Mouse (Mus musculus): ENCODE measurements around the gene Tbc1d32. TPM values are rescaled to one million over a fixed set of nuclear protein-coding genes. Genes with fewer than 3 reads are reported as not detected.

The Tbc1d32 gene
- polyA plus RNA-seq, 1 experiment from 2014 or later = 2.7 TPM

GRCm38 (mm10) chr10:56024579-56024978 lies 203.9 kb downstream of the Tbc1d32 start:
- 85% methylated on average over 2 of the region's 2 CpGs for WGBS
- no peaks in the 10 kb centered on the region for H3K9me3 ChIP-seq (replicated peaks)
- no peak for ATAC-seq (ENCODE audit: insufficient number of reproducible peaks, low FRiP score)
- no peaks in the 10 kb centered on the region for H3K27me3 ChIP-seq (replicated peaks)
- H3K4me1 ChIP-seq (replicated peaks) = no peaks in the 10 kb centered on the region
- no peak overlapping the region for H3K27ac ChIP-seq (ENCODE audit: poor library complexity, severe bottlenecking)
- no peaks in the 10 kb centered on the region for H3K36me3 ChIP-seq
- H3K9ac ChIP-seq = no peak overlapping the region
- no peak overlapping the region for H3K4me3 ChIP-seq
- no peak overlapping the region for H3K4me2 ChIP-seq

GRCm38 (mm10) chr10:55979898-55980521 lies 248.5 kb downstream of the Tbc1d32 start:
- Histone ChIP-seq H3K36me3 (no peaks in the 10 kb centered on the region), H3K27me3 (replicated peaks) (no peaks in the 10 kb centered on the region), H3K4me1 (replicated peaks) (no peaks in the 10 kb centered on the region), H3K9me3 (replicated peaks) (no peaks in the 10 kb centered on the region), H3K9ac (no peak overlapping the region), H3K4me3 (no peak overlapping the region), H3K27ac (ENCODE audit: poor library complexity, severe bottlenecking) (no peak overlapping the region), H3K4me2 (peak overlapping the region; percentile 20; the same call in 1 of the 2 replicates)
- no peak for ATAC-seq (ENCODE audit: insufficient number of reproducible peaks, low FRiP score)
- 33% methylated on average over 2 of the region's 2 CpGs for WGBS

- H3K4me3 ChIP-seq = no peak overlapping the region
- ATAC-seq (ENCODE audit: insufficient number of reproducible peaks, low FRiP score) = no peak
- WGBS = 70% methylated on average over 7 of the region's 7 CpGs
- H3K4me1 ChIP-seq (replicated peaks) = no peaks in the 10 kb centered on the region
- H3K4me2 ChIP-seq = no peak overlapping the region
- H3K9ac ChIP-seq = no peak overlapping the region
- no peaks in the 10 kb centered on the region for H3K9me3 ChIP-seq (replicated peaks)
- H3K36me3 ChIP-seq = no peaks in the 10 kb centered on the region
- no peak overlapping the region for H3K27ac ChIP-seq (ENCODE audit: poor library complexity, severe bottlenecking)
- H3K27me3 ChIP-seq (replicated peaks) = no peaks in the 10 kb centered on the region
Observed at GRCm38 (mm10) chr10:55978001-55978400, 250.5 kb downstream of the Tbc1d32 start.

Other genes with a start within 250 kb of the Tbc1d32 start
- gene Msl3l2, start 121.8 kb downstream of the Tbc1d32 start, polyA plus RNA-seq (2016; fragmentation: Nextera tagmentation; extraction: Ambion mirVana) = 9.5 and 10.5 TPM in 2 replicates
- gene Gja1, start 148.6 kb upstream of the Tbc1d32 start, polyA plus RNA-seq (2016; fragmentation: Nextera tagmentation; extraction: Ambion mirVana) = 334 and 349 TPM in 2 replicates

Measured in heart, embryonic 12.5 days (tissue).